Mouse (Mus musculus) bone marrow, adult 2 months (tissue): ENCODE measurements at regions not wholly inside any gene's neighbourhood (a gene's known extent, or its start where the extent isn't known, plus 50 kb on each side); places are given as distances from the start of the nearest gene placed in this dataset.

Experiments used
- CTCF ChIP-seq: fragments of 200-500 bp; IDR thresholded peaks from 2 replicates; pipeline ENCODE4 v1.5.1; 2011; ENCODE audit warnings: low read length, control low read depth; ENCODE audit not compliant: control insufficient read depth, insufficient read depth
- POLR2A ChIP-seq: fragments of 200-500 bp; IDR thresholded peaks from 2 replicates; pipeline ENCODE4 v1.6.1; 2011; ENCODE audit warnings: low read depth, mild to moderate bottlenecking, control low read depth, low read length, borderline replicate concordance; ENCODE audit not compliant: control insufficient read depth

GRCm38 (mm10) chr6:141001306-141001705 is 247.8 kb upstream of the Pde3a start:
- TF ChIP-seq CTCF (no peak), POLR2A (no peak)
